Mouse (Mus musculus): ENCODE results near the gene Abl2. TPM values are rescaled to one million over a fixed set of nuclear protein-coding genes. Genes with fewer than 3 reads are reported as not detected.

Abl2 gene
- polyA plus RNA-seq, 1 experiment from 2014 or later: 9.0 TPM

- 84% methylated on average over 4 of the region's 4 CpGs for WGBS
- peaks cover 25% of the 10 kb centered on the region for H3K36me3 ChIP-seq (ENCODE audit: control insufficient read depth, insufficient read depth, low read length)
- no peak overlapping the region for H3K4me2 ChIP-seq (ENCODE audit: low read length)
- ATAC-seq (ENCODE audit: low FRiP score, low TSS enrichment) (no peak), DNase-seq (no peak)
- H3K9me3 ChIP-seq (ENCODE audit: control insufficient read depth, low read length): no peaks in the 10 kb centered on the region
- no peak overlapping the region for H3K9ac ChIP-seq (replicated peaks; ENCODE audit: low read length)
- H3K27ac ChIP-seq (replicated peaks; ENCODE audit: low read depth, low read length): no peak overlapping the region
- H3K4me1 ChIP-seq (ENCODE audit: control insufficient read depth, insufficient read depth, low read length): peaks cover 8% of the 10 kb centered on the region; the same call in 1 of the 2 replicates
- H3K4me3 ChIP-seq (replicated peaks; ENCODE audit: low read depth, low read length): no peak overlapping the region
- no peaks in the 10 kb centered on the region for H3K27me3 ChIP-seq (ENCODE audit: control insufficient read depth, insufficient read depth, low read length)
Measured at GRCm38 (mm10) chr1:156645971-156646370, 87.4 kb downstream of the Abl2 start.

GRCm38 (mm10) chr1:156648705-156649104 lies 90.1 kb downstream of the Abl2 start:
- WGBS: 53% methylated on average over 2 of the region's 2 CpGs
- no peak for DNase-seq

GRCm38 (mm10) chr1:156650631-156651030 lies 92.0 kb downstream of the Abl2 start:
- Histone ChIP-seq H3K9ac (replicated peaks; ENCODE audit: low read length) (no peak overlapping the region), H3K9me3 (ENCODE audit: control insufficient read depth, low read length) (no peaks in the 10 kb centered on the region), H3K4me3 (replicated peaks; ENCODE audit: low read depth, low read length) (no peak overlapping the region), H3K27me3 (ENCODE audit: control insufficient read depth, insufficient read depth, low read length) (no peaks in the 10 kb centered on the region), H3K27ac (replicated peaks; ENCODE audit: low read depth, low read length) (no peak overlapping the region), H3K4me1 (ENCODE audit: control insufficient read depth, insufficient read depth, low read length) (no peaks in the 10 kb centered on the region), H3K4me2 (ENCODE audit: low read length) (no peak overlapping the region), H3K36me3 (ENCODE audit: control insufficient read depth, insufficient read depth, low read length) (peaks cover 4% of the 10 kb centered on the region; the same call in 1 of the 2 replicates)
- 79% methylated on average over 9 of the region's 9 CpGs for WGBS
- ATAC-seq (ENCODE audit: low FRiP score, low TSS enrichment): no peak
- DNase-seq: no peak

More at GRCm38 (mm10) chr1:156648705-156649104, 90.1 kb downstream of the Abl2 start:
- H3K9me3 ChIP-seq (ENCODE audit: control insufficient read depth, low read length): no peaks in the 10 kb centered on the region
- H3K27me3 ChIP-seq (ENCODE audit: control insufficient read depth, insufficient read depth, low read length): no peaks in the 10 kb centered on the region
- no peak overlapping the region for H3K9ac ChIP-seq (replicated peaks; ENCODE audit: low read length)
- no peak overlapping the region for H3K4me2 ChIP-seq (ENCODE audit: low read length)
- H3K4me1 ChIP-seq (ENCODE audit: control insufficient read depth, insufficient read depth, low read length): peaks cover 8% of the 10 kb centered on the region; the same call in 1 of the 2 replicates
- H3K27ac ChIP-seq (replicated peaks; ENCODE audit: low read depth, low read length): no peak overlapping the region
- H3K4me3 ChIP-seq (replicated peaks; ENCODE audit: low read depth, low read length): no peak overlapping the region
- peaks cover 4% of the 10 kb centered on the region; the same call in 1 of the 2 replicates for H3K36me3 ChIP-seq (ENCODE audit: control insufficient read depth, insufficient read depth, low read length)
- no peak for ATAC-seq (ENCODE audit: low FRiP score, low TSS enrichment)

GRCm38 (mm10) chr1:156652189-156652822 lies 93.7 kb downstream of the Abl2 start:
- no peak for ATAC-seq (ENCODE audit: low FRiP score, low TSS enrichment)
- no peak overlapping the region for H3K4me2 ChIP-seq (ENCODE audit: low read length)
- peaks cover 6% of the 10 kb centered on the region; the same call in 1 of the 2 replicates for H3K36me3 ChIP-seq (ENCODE audit: control insufficient read depth, insufficient read depth, low read length)
- 67% methylated on average over 6 of the region's 6 CpGs for WGBS
- no peak overlapping the region for H3K27ac ChIP-seq (replicated peaks; ENCODE audit: low read depth, low read length)
- no peaks in the 10 kb centered on the region for H3K9me3 ChIP-seq (ENCODE audit: control insufficient read depth, low read length)
- H3K4me3 ChIP-seq (replicated peaks; ENCODE audit: low read depth, low read length): no peak overlapping the region
- no peak for DNase-seq
- no peak overlapping the region for H3K9ac ChIP-seq (replicated peaks; ENCODE audit: low read length)
- no peaks in the 10 kb centered on the region for H3K4me1 ChIP-seq (ENCODE audit: control insufficient read depth, insufficient read depth, low read length)
- no peaks in the 10 kb centered on the region for H3K27me3 ChIP-seq (ENCODE audit: control insufficient read depth, insufficient read depth, low read length)

GRCm38 (mm10) chr1:156654735-156655530 lies 96.3 kb downstream of the Abl2 start:
- no peak overlapping the region for H3K4me2 ChIP-seq (ENCODE audit: low read length)
- no peaks in the 10 kb centered on the region for H3K4me1 ChIP-seq (ENCODE audit: control insufficient read depth, insufficient read depth, low read length)
- no peak overlapping the region for H3K9ac ChIP-seq (replicated peaks; ENCODE audit: low read length)
- no peak overlapping the region for H3K27ac ChIP-seq (replicated peaks; ENCODE audit: low read depth, low read length)
- H3K9me3 ChIP-seq (ENCODE audit: control insufficient read depth, low read length): no peaks in the 10 kb centered on the region
- 84% methylated on average over 13 of the region's 13 CpGs for WGBS
- H3K36me3 ChIP-seq (ENCODE audit: control insufficient read depth, insufficient read depth, low read length): 0 out of 2 replicates have a peak, but pooled peaks cover 8% of the 10 kb centered on the region
- no peak for DNase-seq
- no peak overlapping the region for H3K4me3 ChIP-seq (replicated peaks; ENCODE audit: low read depth, low read length)
- no peak for ATAC-seq (ENCODE audit: low FRiP score, low TSS enrichment)
- no peaks in the 10 kb centered on the region for H3K27me3 ChIP-seq (ENCODE audit: control insufficient read depth, insufficient read depth, low read length)

GRCm38 (mm10) chr1:156657523-156657922 lies 98.9 kb downstream of the Abl2 start:
- Histone ChIP-seq H3K4me1 (ENCODE audit: control insufficient read depth, insufficient read depth, low read length) (no peaks in the 10 kb centered on the region), H3K9ac (replicated peaks; ENCODE audit: low read length) (no peak overlapping the region), H3K4me3 (replicated peaks; ENCODE audit: low read depth, low read length) (no peak overlapping the region), H3K9me3 (ENCODE audit: control insufficient read depth, low read length) (no peaks in the 10 kb centered on the region), H3K4me2 (ENCODE audit: low read length) (no peak overlapping the region), H3K36me3 (ENCODE audit: control insufficient read depth, insufficient read depth, low read length) (0 out of 2 replicates have a peak, but pooled peaks cover 12% of the 10 kb centered on the region), H3K27ac (replicated peaks; ENCODE audit: low read depth, low read length) (no peak overlapping the region), H3K27me3 (ENCODE audit: control insufficient read depth, insufficient read depth, low read length) (no peaks in the 10 kb centered on the region)
- DNase-seq: no peak
- ATAC-seq (ENCODE audit: low FRiP score, low TSS enrichment): no peak
- WGBS: 84% methylated on average over 4 of the region's 4 CpGs

GRCm38 (mm10) chr1:156658676-156659075 lies 100.1 kb downstream of the Abl2 start:
- Histone ChIP-seq H3K4me1 (ENCODE audit: control insufficient read depth, insufficient read depth, low read length) (no peaks in the 10 kb centered on the region), H3K4me3 (replicated peaks; ENCODE audit: low read depth, low read length) (no peak overlapping the region), H3K9ac (replicated peaks; ENCODE audit: low read length) (no peak overlapping the region), H3K27me3 (ENCODE audit: control insufficient read depth, insufficient read depth, low read length) (no peaks in the 10 kb centered on the region), H3K9me3 (ENCODE audit: control insufficient read depth, low read length) (no peaks in the 10 kb centered on the region), H3K4me2 (ENCODE audit: low read length) (no peak overlapping the region), H3K36me3 (ENCODE audit: control insufficient read depth, insufficient read depth, low read length) (0 out of 2 replicates have a peak, but pooled peaks cover 12% of the 10 kb centered on the region), H3K27ac (replicated peaks; ENCODE audit: low read depth, low read length) (no peak overlapping the region)
- no peak for ATAC-seq (ENCODE audit: low FRiP score, low TSS enrichment)
- no peak for DNase-seq
- WGBS: 87% methylated on average over 5 of the region's 5 CpGs

GRCm38 (mm10) chr1:156659906-156660659 lies 101.5 kb downstream of the Abl2 start:
- H3K4me2 ChIP-seq (ENCODE audit: low read length): no peak overlapping the region
- ATAC-seq (ENCODE audit: low FRiP score, low TSS enrichment): no peak
- H3K27ac ChIP-seq (replicated peaks; ENCODE audit: low read depth, low read length): no peak overlapping the region
- 87% methylated on average over 13 of the region's 13 CpGs for WGBS
- no peaks in the 10 kb centered on the region for H3K9me3 ChIP-seq (ENCODE audit: control insufficient read depth, low read length)
- H3K9ac ChIP-seq (replicated peaks; ENCODE audit: low read length): no peak overlapping the region
- no peaks in the 10 kb centered on the region for H3K4me1 ChIP-seq (ENCODE audit: control insufficient read depth, insufficient read depth, low read length)
- no peaks in the 10 kb centered on the region for H3K27me3 ChIP-seq (ENCODE audit: control insufficient read depth, insufficient read depth, low read length)
- H3K4me3 ChIP-seq (replicated peaks; ENCODE audit: low read depth, low read length): no peak overlapping the region
- H3K36me3 ChIP-seq (ENCODE audit: control insufficient read depth, insufficient read depth, low read length): 0 out of 2 replicates have a peak, but pooled peaks cover 12% of the 10 kb centered on the region
- DNase-seq: no peak
